In genomic region chr5:147473856-147474255, GRCm38 (mm10) we compare ENCODE assay signal across 26 mouse cellular contexts.
"Had no signal": no experiment of that assay in that cellular context is flagged by ENCODE, and none has a peak within 500 bp of the region (broad histone marks: within the 10 kb centered on the region; RNA-seq: fewer than 3 reads in every experiment).

No protein-coding gene starts in this region.

- ATAC-seq: hindbrain, embryonic 16.5 days; inflammation-experienced regulatory T-cells, adult 6 months; intestine, embryonic 15.5 days; intestine, postnatal 0 days had no signal

- H3K9me3 ChIP-seq: heart, embryonic 12.5 days; hindbrain, embryonic 10.5 days; hindbrain, embryonic 12.5 days; intestine, embryonic 15.5 days; kidney, embryonic 15.5 days; limb, embryonic 10.5 days; limb, embryonic 12.5 days had no signal

- H3K9ac ChIP-seq: heart, embryonic 12.5 days; hindbrain, embryonic 12.5 days; hindbrain, embryonic 14.5 days; intestine, embryonic 15.5 days; kidney, embryonic 15.5 days; limb, embryonic 12.5 days; liver, embryonic 14.5 days had no signal

- H3K4me3 ChIP-seq: heart, adult 2 months; heart, embryonic 12.5 days; hindbrain, embryonic 10.5 days; hindbrain, embryonic 12.5 days; intestine, embryonic 15.5 days; kidney, embryonic 15.5 days; left cerebral cortex, adult 2 months; limb, embryonic 10.5 days; limb, embryonic 12.5 days had no signal

- H3K4me2 ChIP-seq: heart, embryonic 12.5 days; hindbrain, embryonic 12.5 days; hindbrain, embryonic 14.5 days; intestine, embryonic 15.5 days; kidney, embryonic 15.5 days; limb, embryonic 12.5 days; liver, embryonic 11.5 days had no signal

- H3K27me3 ChIP-seq: heart, embryonic 12.5 days; hindbrain, embryonic 12.5 days; intestine, embryonic 15.5 days; kidney, embryonic 15.5 days; limb, embryonic 12.5 days had no signal

- H3K36me3 ChIP-seq: hindbrain, embryonic 12.5 days had no signal

- DNase-seq: gastrocnemius, postnatal 14 days; gastrocnemius, postnatal 36 days; heart, adult 2 months; heart, postnatal 10 days; heart, postnatal 4 days; kidney, adult 2 months; kidney, adult 9 months; kidney, postnatal 14 days; kidney, postnatal 36 days; layer of hippocampus, adult 9-11 months; liver had no signal

- H3K4me1 ChIP-seq: hindbrain, embryonic 10.5 days; intestine, embryonic 15.5 days; kidney, embryonic 15.5 days; limb, embryonic 10.5 days had no signal

- H3K27ac ChIP-seq: heart, adult 2 months; hindbrain, embryonic 10.5 days; hindbrain, embryonic 12.5 days; hindbrain, embryonic 14.5 days; intestine, embryonic 15.5 days; kidney, embryonic 15.5 days; kidney, postnatal 0 days; left cerebral cortex, adult 2 months; limb, embryonic 10.5 days; limb, embryonic 12.5 days; liver, embryonic 14.5 days had no signal
